Mouse (Mus musculus) lung, postnatal 0 days (tissue): ENCODE measurements around the gene Wnt5b.

Source experiments
- CTCF ChIP-seq: IDR thresholded peaks from 2 replicates; pipeline ENCODE4 v1.5.1; 2016; ENCODE audit warnings: antibody characterized with exemption, mild to moderate bottlenecking
- EP300 ChIP-seq: IDR thresholded peaks from 2 replicates; pipeline ENCODE4 v1.6.1; 2016; ENCODE audit warnings: antibody characterized with exemption, mild to moderate bottlenecking, control low read depth

DNA sequence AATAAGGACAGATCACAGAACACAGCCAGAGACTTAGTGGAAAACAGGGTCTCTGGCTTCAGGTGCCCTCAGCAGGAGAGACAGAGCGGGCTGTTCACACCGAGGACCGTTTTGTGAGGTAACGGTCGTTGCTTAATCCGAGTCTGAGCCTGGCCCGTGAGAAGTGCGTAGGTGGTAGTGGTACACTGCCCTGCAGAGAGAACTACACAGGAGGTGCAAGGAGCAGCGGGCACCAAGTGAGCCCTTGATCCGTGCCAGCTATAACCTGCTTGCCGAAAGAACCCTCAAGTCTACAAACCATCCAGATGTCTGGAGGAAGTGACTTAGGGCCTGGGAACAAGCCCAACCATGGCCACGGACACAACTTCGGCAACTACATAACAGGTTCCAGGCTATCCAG, 114.8 kb downstream of the Wnt5b start:
- TF ChIP-seq CTCF (no peak), EP300 (no peak)
